Mouse (Mus musculus) stomach, postnatal 0 days (tissue): ENCODE measurements around the gene H2-Eb1.

Experiments used
- CTCF ChIP-seq: IDR thresholded peaks from 2 replicates; pipeline ENCODE4 v1.5.1; 2016; ENCODE audit warnings: antibody characterized with exemption, low read depth, mild to moderate bottlenecking, moderate library complexity
- EP300 ChIP-seq: optimal IDR thresholded peaks from 2 replicates; pipeline ENCODE3; 2016; ENCODE audit warnings: antibody characterized with exemption

GRCm38 (mm10) chr17:34312185-34312584 is 6.5 kb downstream of the H2-Eb1 start:
- no peak for TF ChIP-seq CTCF
- no peak for TF ChIP-seq EP300
